Mouse (Mus musculus) testis, adult 2 months (tissue): ENCODE measurements around the gene Fam83g.

Source experiments
- CTCF ChIP-seq: fragments of 200-500 bp; IDR thresholded peaks from 2 replicates; pipeline ENCODE4 v1.5.1; 2012; ENCODE audit warnings: low read depth, mild to moderate bottlenecking, inconsistent platforms, low read length, moderate library complexity; ENCODE audit not compliant: control insufficient read depth, insufficient read depth, insufficient replicate concordance
- POLR2A ChIP-seq: fragments of 200-500 bp; IDR thresholded peaks from 2 replicates; pipeline ENCODE4 v1.6.1; 2012; ENCODE audit warnings: low read depth, mild to moderate bottlenecking, inconsistent platforms, low read length, moderate library complexity; ENCODE audit not compliant: control insufficient read depth

DNA sequence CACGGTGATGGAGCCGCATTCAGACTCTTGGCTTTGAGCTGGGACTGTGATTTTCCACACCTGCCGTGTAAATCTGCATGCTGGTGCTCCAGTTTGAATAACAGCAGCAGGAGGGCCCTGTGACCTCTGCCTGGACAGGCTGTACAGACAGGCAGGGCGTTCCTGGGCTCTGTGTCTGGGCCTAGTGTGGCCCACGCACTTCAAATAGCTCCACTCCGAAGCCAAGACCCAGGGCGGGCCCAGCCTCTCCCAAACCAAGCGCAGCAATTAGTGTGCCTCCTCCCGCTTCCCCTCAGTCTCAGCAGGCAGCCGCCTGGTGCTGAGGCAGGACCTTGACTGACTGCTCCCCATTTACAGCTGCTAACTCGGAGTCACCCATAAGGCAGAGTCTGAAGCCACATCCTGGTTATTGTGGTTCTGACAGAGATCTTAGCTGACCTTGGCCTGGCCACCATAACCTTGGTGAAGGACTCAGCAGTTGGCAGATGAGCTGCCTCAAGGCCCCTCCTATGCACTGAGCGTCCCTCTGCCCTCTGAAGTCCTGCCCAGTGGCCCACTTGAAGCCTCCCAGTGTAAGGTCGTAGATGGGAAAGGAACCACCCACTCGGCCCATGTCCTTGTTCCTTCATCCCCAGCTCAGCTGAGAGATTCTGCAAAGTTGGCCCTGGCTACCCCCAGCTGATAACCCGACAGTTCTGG lies 29.4 kb downstream of the Fam83g start:
- TF ChIP-seq CTCF (no peak), POLR2A (no peak)
